Mouse (Mus musculus) testis, adult 2 months (tissue): ENCODE data around the gene Iqsec2. TPM values are rescaled to one million over a fixed set of nuclear protein-coding genes. Genes with fewer than 3 reads are reported as not detected.
A peak's percentile ranks its signal among the peaks of the same experiment; 100 is the strongest.

Source experiments
- H3K27ac ChIP-seq: fragments of 200-500 bp; 2 replicates; pipeline ENCODE4 v1.5.1; 2012; ENCODE audit warnings: low read depth, low read length; ENCODE audit not compliant: control insufficient read depth, insufficient read depth
- H3K27me3 ChIP-seq: fragments of 200-500 bp; 2 replicates; pipeline ENCODE4 v1.6.1; 2012; ENCODE audit warnings: mild to moderate bottlenecking, low read length, moderate library complexity; ENCODE audit not compliant: control insufficient read depth, insufficient read depth
- H3K36me3 ChIP-seq: fragments of 200-500 bp; 2 replicates; pipeline ENCODE4 v1.6.1; 2012; ENCODE audit warnings: mild to moderate bottlenecking, low read length; ENCODE audit not compliant: control insufficient read depth, insufficient read depth
- H3K4me1 ChIP-seq: fragments of 200-500 bp; 2 replicates; pipeline ENCODE4 v1.6.1; 2012; ENCODE audit warnings: low read length; ENCODE audit not compliant: control insufficient read depth, insufficient read depth
- H3K4me3 ChIP-seq: fragments of 200-500 bp; 2 replicates; pipeline ENCODE4 v1.5.1; 2012; ENCODE audit warnings: low read depth, mild to moderate bottlenecking, low read length, moderate library complexity, mixed read lengths; ENCODE audit not compliant: control insufficient read depth
- CTCF ChIP-seq: fragments of 200-500 bp; IDR thresholded peaks from 2 replicates; pipeline ENCODE4 v1.5.1; 2012; ENCODE audit warnings: low read depth, mild to moderate bottlenecking, inconsistent platforms, low read length, moderate library complexity; ENCODE audit not compliant: control insufficient read depth, insufficient read depth, insufficient replicate concordance
- POLR2A ChIP-seq: fragments of 200-500 bp; IDR thresholded peaks from 2 replicates; pipeline ENCODE4 v1.6.1; 2012; ENCODE audit warnings: low read depth, mild to moderate bottlenecking, inconsistent platforms, low read length, moderate library complexity; ENCODE audit not compliant: control insufficient read depth
- polyA plus RNA-seq: library from polyadenylated mRNA; depleted of rRNA; stranded (reverse); fragments of >200 nt; gene quantifications from 2 replicates; pipeline ENCODE4 v1.2.3, GENCODE M21; 2012

The Iqsec2 gene
- polyA plus RNA-seq, 1 experiment: 1.9 TPM

DNA sequence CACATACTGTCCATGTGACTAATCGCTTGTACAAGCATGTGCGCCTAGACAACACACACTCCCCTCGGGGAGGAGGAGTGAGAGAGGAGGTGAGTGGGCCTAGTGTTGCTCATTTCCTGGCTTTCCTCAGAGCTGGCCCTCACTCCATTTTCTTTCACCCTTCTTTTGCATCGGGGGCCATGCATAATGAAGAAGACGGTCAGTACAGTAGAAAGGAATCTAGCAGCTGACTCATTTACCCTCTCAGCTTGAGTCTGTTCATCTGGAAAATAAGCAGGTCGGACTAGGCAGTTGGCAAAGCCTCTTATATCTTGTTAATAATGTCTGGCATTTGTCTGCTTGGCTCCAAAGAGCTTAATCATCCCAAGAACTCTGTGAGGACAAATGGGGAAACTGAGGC is 22.1 kb downstream of the Iqsec2 start:
- Histone ChIP-seq H3K4me1 (no peaks in the 10 kb centered on the region), H3K4me3 (no peak overlapping the region), H3K27me3 (no peaks in the 10 kb centered on the region), H3K27ac (no peak overlapping the region), H3K36me3 (no peaks in the 10 kb centered on the region)
- TF ChIP-seq CTCF (no peak), POLR2A (no peak)

DNA sequence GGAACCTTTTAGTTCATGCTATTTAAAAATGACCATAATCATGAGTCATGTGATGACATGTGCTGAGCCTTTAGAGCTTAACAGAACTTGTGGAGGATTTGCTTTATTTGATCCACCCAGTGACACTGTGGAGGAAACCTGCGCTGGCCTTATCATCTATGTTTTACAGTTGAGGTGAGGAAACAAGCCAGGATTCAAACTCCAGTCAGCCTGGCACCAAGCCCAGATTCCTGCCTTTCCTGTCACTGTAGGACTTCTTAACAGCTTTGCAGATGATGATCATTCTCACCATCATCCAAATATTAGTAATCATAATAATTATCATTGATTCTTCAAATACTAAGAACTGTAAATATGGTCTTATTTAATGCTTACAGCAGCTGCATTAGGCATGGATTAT is 24.5 kb downstream of the Iqsec2 start:
- no peak for TF ChIP-seq POLR2A
- no peaks in the 10 kb centered on the region for H3K4me1 ChIP-seq
- H3K27me3 ChIP-seq: no peaks in the 10 kb centered on the region
- no peak overlapping the region for H3K4me3 ChIP-seq
- H3K36me3 ChIP-seq: no peaks in the 10 kb centered on the region
- H3K27ac ChIP-seq: no peak overlapping the region

DNA sequence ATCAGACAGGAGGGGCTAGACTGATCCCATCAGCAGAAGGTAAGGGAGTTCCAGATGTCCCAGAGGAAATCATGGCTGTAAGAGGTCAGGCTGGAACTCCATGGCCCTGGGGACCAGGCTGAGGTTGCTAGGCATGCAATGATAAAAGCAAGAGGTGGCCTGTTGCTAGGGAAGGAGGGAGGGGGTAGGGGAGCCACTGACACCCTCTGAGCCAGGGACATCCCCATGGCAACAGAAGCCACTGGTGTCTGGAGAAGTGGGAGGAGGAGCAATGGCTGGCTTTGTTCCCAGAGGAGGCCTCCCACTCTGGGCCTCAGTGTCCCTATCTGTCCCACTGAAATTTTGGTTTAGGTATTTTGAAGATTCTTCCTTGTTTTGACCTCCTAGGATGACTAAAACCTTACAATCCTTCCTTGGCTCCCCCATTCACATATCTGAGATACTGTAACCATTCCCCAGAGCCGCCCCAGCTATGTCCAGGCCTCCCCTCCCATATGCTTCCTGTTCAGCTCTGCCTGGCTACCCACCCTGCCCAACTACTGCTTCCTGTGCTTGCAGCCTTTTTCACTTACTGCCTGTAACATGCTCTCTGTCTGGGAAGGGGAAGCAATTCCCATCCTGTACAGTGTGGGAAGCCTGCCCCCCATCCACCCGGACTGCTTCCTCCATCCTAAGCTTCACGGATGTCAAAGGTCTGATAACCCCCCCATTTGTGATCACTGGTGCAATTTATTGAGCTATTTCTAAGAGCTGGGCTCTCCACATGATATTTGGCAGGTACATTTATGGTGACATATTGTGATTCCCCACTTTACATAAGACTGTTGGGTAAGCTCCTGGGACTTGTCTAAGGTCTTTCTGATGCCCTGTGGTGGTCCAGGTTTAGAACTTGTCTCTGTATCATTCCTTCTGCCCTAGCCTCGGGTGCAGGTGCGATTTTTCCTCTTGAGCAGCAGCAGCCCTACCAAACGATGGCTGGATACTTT is 27.3 kb downstream of the Iqsec2 start:
- H3K27me3 ChIP-seq: no peaks in the 10 kb centered on the region
- H3K4me3 ChIP-seq: no peak overlapping the region
- TF ChIP-seq POLR2A: no peak
- no peak for TF ChIP-seq CTCF
- H3K36me3 ChIP-seq: no peaks in the 10 kb centered on the region
- no peaks in the 10 kb centered on the region for H3K4me1 ChIP-seq
- H3K27ac ChIP-seq: no peak overlapping the region

GRCm38 (mm10) chrX:152172487-152172935 is 28.4 kb downstream of the Iqsec2 start:
- no peaks in the 10 kb centered on the region for H3K4me1 ChIP-seq
- TF ChIP-seq CTCF (no peak), POLR2A (no peak)
- no peaks in the 10 kb centered on the region for H3K36me3 ChIP-seq
- H3K27ac ChIP-seq: no peak overlapping the region
- H3K4me3 ChIP-seq: no peak overlapping the region
- no peaks in the 10 kb centered on the region for H3K27me3 ChIP-seq

DNA sequence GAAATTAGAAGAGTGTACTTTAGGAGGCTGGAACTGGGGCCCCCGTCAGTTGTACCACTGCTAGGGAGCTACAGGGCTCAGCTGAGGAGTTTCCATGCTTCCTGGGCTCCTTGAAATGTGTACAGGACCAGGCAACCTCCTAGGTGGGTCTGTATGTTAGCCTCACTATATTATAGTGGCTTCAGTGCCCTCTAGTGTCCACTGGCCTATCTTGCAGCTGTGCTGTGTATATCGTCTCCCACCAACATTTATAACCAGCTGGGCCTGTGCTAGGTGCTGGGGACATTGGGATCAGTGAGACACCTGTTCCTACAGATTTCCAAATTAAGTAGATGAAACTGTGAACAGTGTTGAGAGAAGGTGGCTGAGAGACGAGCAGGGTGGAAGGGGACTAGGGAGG is 31.2 kb downstream of the Iqsec2 start:
- TF ChIP-seq CTCF: no peak
- TF ChIP-seq POLR2A: no peak
- no peaks in the 10 kb centered on the region for H3K27me3 ChIP-seq
- no peak overlapping the region for H3K27ac ChIP-seq
- H3K36me3 ChIP-seq: no peaks in the 10 kb centered on the region
- no peaks in the 10 kb centered on the region for H3K4me1 ChIP-seq
- no peak overlapping the region for H3K4me3 ChIP-seq

- H3K27me3 ChIP-seq: no peaks in the 10 kb centered on the region
- TF ChIP-seq POLR2A (no peak), CTCF (no peak)
- H3K4me3 ChIP-seq: no peak overlapping the region
Measured at GRCm38 (mm10) chrX:152177897-152178296, 33.8 kb downstream of the Iqsec2 start.

GRCm38 (mm10) chrX:152178843-152179545 is 34.9 kb downstream of the Iqsec2 start:
- Histone ChIP-seq H3K27me3 (no peaks in the 10 kb centered on the region), H3K4me3 (peak overlapping the region; percentile 55)

More at GRCm38 (mm10) chrX:152177897-152178296, 33.8 kb downstream of the Iqsec2 start:
- no peaks in the 10 kb centered on the region for H3K4me1 ChIP-seq
- no peaks in the 10 kb centered on the region for H3K36me3 ChIP-seq
- H3K27ac ChIP-seq: no peak overlapping the region

More at GRCm38 (mm10) chrX:152178843-152179545, 34.9 kb downstream of the Iqsec2 start:
- TF ChIP-seq CTCF (no peak), POLR2A (no peak)
- H3K27ac ChIP-seq: peak overlapping the region; percentile 21; the same call in 1 of the 2 replicates
- no peaks in the 10 kb centered on the region for H3K4me1 ChIP-seq
- H3K36me3 ChIP-seq: no peaks in the 10 kb centered on the region
